9 mouse cellular contexts compared by ENCODE assay signal in genomic region chr3:146277456-146277855, GRCm38 (mm10). TPM values are rescaled to one million over a fixed set of nuclear protein-coding genes. Genes with fewer than 3 reads are reported as not detected.
A peak's percentile ranks its signal among the peaks of the same experiment; 100 is the strongest.
DNase-seq lines count a peak whose midpoint lies in the region; ATAC-seq and TF ChIP-seq lines count a peak whose summit lies in the region.
"Had no signal": no experiment of that assay in that cellular context is flagged by ENCODE, and none has a peak within 500 bp of the region (broad histone marks: within the 10 kb centered on the region; RNA-seq: fewer than 3 reads in every experiment).

No protein-coding gene starts in this region.

- ATAC-seq in hindbrain, postnatal 0 days: no peak
- no peak for ATAC-seq in hindbrain, embryonic 13.5 days (ENCODE audit: low FRiP score)
- no peak for ATAC-seq in kidney, postnatal 0 days (replicated peaks; ENCODE audit: low FRiP score, low read depth)
- ATAC-seq in hindbrain, embryonic 16.5 days: no peak
- ATAC-seq in intestine, embryonic 16.5 days: no peak

- H3K4me2 ChIP-seq in hindbrain, postnatal 0 days (ENCODE audit: low read depth, low read length): no peak overlapping the region
- no peak overlapping the region for H3K4me2 ChIP-seq in hindbrain, embryonic 13.5 days
- no peak overlapping the region for H3K4me2 ChIP-seq in kidney, postnatal 0 days (ENCODE audit: low read length)
- H3K4me2 ChIP-seq in hindbrain, embryonic 16.5 days (ENCODE audit: low read length): no peak overlapping the region
- H3K4me2 ChIP-seq in intestine, embryonic 16.5 days (ENCODE audit: low read depth, low read length): no peak overlapping the region
- H3K4me2 ChIP-seq: limb, embryonic 12.5 days had no signal

- peak; percentile 20 for DNase-seq in hindbrain, postnatal 0 days (ENCODE audit: low spot score)
- DNase-seq in CD4-positive helper T cell, adult 2 months (ENCODE audit: low read depth, low spot score): peak; percentile 55
- peak; percentile 72 for DNase-seq in adrenal gland, postnatal 25 days
- no peak for DNase-seq in kidney, postnatal 0 days (ENCODE audit: low spot score)
- DNase-seq in lung, postnatal 4 days: peak; percentile 52 to 61

- peak; percentile 29; the same call in 1 of the 2 replicates for TF ChIP-seq CTCF in hindbrain, postnatal 0 days (IDR thresholded peaks at IDR 0.05; ENCODE audit: low read depth)
- peak; percentile 53 for TF ChIP-seq CTCF in kidney, postnatal 0 days (IDR thresholded peaks at IDR 0.05; ENCODE audit: low read depth)

- H3K9ac ChIP-seq in hindbrain, postnatal 0 days (replicated peaks; ENCODE audit: low read length): no peak overlapping the region
- no peak overlapping the region for H3K9ac ChIP-seq in hindbrain, embryonic 13.5 days
- no peak overlapping the region for H3K9ac ChIP-seq in kidney, postnatal 0 days (ENCODE audit: low read depth, low read length)
- H3K9ac ChIP-seq in hindbrain, embryonic 16.5 days (ENCODE audit: low read depth, low read length): no peak overlapping the region
- no peak overlapping the region for H3K9ac ChIP-seq in intestine, embryonic 16.5 days (ENCODE audit: low read depth, low read length)
- H3K9ac ChIP-seq: limb, embryonic 12.5 days had no signal

- no peaks in the 10 kb centered on the region for H3K4me1 ChIP-seq in hindbrain, postnatal 0 days (ENCODE audit: insufficient read depth, low read length)
- 0 out of 2 replicates have a peak, but pooled peaks cover 7% of the 10 kb centered on the region for H3K4me1 ChIP-seq in hindbrain, embryonic 13.5 days (replicated peaks)
- no peaks in the 10 kb centered on the region; the same call in 1 of the 2 replicates for H3K4me1 ChIP-seq in kidney, postnatal 0 days (replicated peaks; ENCODE audit: insufficient read depth, low read length)
- no peaks in the 10 kb centered on the region for H3K4me1 ChIP-seq in hindbrain, embryonic 16.5 days (ENCODE audit: control insufficient read depth, insufficient read depth, low read depth, low read length)
- peaks cover 5% of the 10 kb centered on the region; the same call in 1 of the 2 replicates for H3K4me1 ChIP-seq in intestine, embryonic 16.5 days (ENCODE audit: control insufficient read depth, insufficient read depth, low read length)

- no peaks in the 10 kb centered on the region for H3K9me3 ChIP-seq in hindbrain, postnatal 0 days (ENCODE audit: low read length)
- H3K9me3 ChIP-seq in hindbrain, embryonic 13.5 days: no peaks in the 10 kb centered on the region
- H3K9me3 ChIP-seq in kidney, postnatal 0 days (replicated peaks; ENCODE audit: low read length): no peaks in the 10 kb centered on the region
- H3K9me3 ChIP-seq in hindbrain, embryonic 16.5 days (ENCODE audit: control insufficient read depth, low read length): no peaks in the 10 kb centered on the region
- no peaks in the 10 kb centered on the region for H3K9me3 ChIP-seq in intestine, embryonic 16.5 days (ENCODE audit: control insufficient read depth, low read length)
- H3K9me3 ChIP-seq: limb, embryonic 12.5 days had no signal

- WGBS in hindbrain, postnatal 0 days: 80% methylated on average over 11 of the region's 11 CpGs
- 81% methylated on average over 11 of the region's 11 CpGs for WGBS in hindbrain, embryonic 13.5 days
- 76% methylated on average over 11 of the region's 11 CpGs for WGBS in kidney, postnatal 0 days
- WGBS in hindbrain, embryonic 16.5 days: 79% methylated on average over 11 of the region's 11 CpGs
- WGBS in intestine, embryonic 16.5 days: 80% methylated on average over 11 of the region's 11 CpGs

- H3K27ac ChIP-seq in hindbrain, postnatal 0 days: no peak overlapping the region
- H3K27ac ChIP-seq in hindbrain, embryonic 13.5 days: no peak overlapping the region
- H3K27ac ChIP-seq in kidney, postnatal 0 days: no peak overlapping the region
- H3K27ac ChIP-seq in hindbrain, embryonic 16.5 days (ENCODE audit: low read depth, low read length): no peak overlapping the region
- no peak overlapping the region for H3K27ac ChIP-seq in intestine, embryonic 16.5 days (ENCODE audit: low read length)
- H3K27ac ChIP-seq: limb, embryonic 12.5 days had no signal

- no peaks in the 10 kb centered on the region for H3K36me3 ChIP-seq in hindbrain, postnatal 0 days (ENCODE audit: insufficient read depth, low read length)
- no peaks in the 10 kb centered on the region for H3K36me3 ChIP-seq in hindbrain, embryonic 13.5 days
- no peaks in the 10 kb centered on the region for H3K36me3 ChIP-seq in kidney, postnatal 0 days (ENCODE audit: insufficient read depth, low read length)
- no peaks in the 10 kb centered on the region for H3K36me3 ChIP-seq in hindbrain, embryonic 16.5 days (ENCODE audit: control insufficient read depth, insufficient read depth, low read length)
- no peaks in the 10 kb centered on the region for H3K36me3 ChIP-seq in intestine, embryonic 16.5 days (ENCODE audit: control insufficient read depth, insufficient read depth, low read length)
- H3K36me3 ChIP-seq: limb, embryonic 12.5 days had no signal

- H3K4me3 ChIP-seq in hindbrain, postnatal 0 days (ENCODE audit: low read length): no peak overlapping the region
- H3K4me3 ChIP-seq in hindbrain, embryonic 13.5 days: no peak overlapping the region
- no peak overlapping the region for H3K4me3 ChIP-seq in kidney, postnatal 0 days (replicated peaks; ENCODE audit: low read depth, low read length)
- H3K4me3 ChIP-seq in hindbrain, embryonic 16.5 days (ENCODE audit: low read length): no peak overlapping the region
- no peak overlapping the region for H3K4me3 ChIP-seq in intestine, embryonic 16.5 days (ENCODE audit: low read length)
- H3K4me3 ChIP-seq: limb, embryonic 12.5 days had no signal

- H3K27me3 ChIP-seq in hindbrain, postnatal 0 days (ENCODE audit: insufficient read depth, low read length): no peaks in the 10 kb centered on the region
- no peaks in the 10 kb centered on the region for H3K27me3 ChIP-seq in hindbrain, embryonic 13.5 days
- no peaks in the 10 kb centered on the region for H3K27me3 ChIP-seq in kidney, postnatal 0 days (ENCODE audit: insufficient read depth, low read length)
- no peaks in the 10 kb centered on the region for H3K27me3 ChIP-seq in hindbrain, embryonic 16.5 days (replicated peaks; ENCODE audit: control insufficient read depth, insufficient read depth, low read length)
- H3K27me3 ChIP-seq in intestine, embryonic 16.5 days (replicated peaks; ENCODE audit: control insufficient read depth, insufficient read depth, low read length): no peaks in the 10 kb centered on the region
- H3K27me3 ChIP-seq: limb, embryonic 12.5 days had no signal

RNA-seq across cellular contexts. Expression of gene Lpar3, which starts 56.7 kb away (rescaled TPM):
- 0.58 and 0.90 TPM in 2 replicates for total RNA-seq in hindbrain, postnatal 0 days (2014; rRNA removed)
- 0.50 and 0.68 TPM in 2 replicates for polyA plus RNA-seq in hindbrain, postnatal 0 days (2015; fragmentation: Nextera tagmentation; extraction: Ambion mirVana)
- polyA plus RNA-seq in hindbrain, embryonic 13.5 days (2015; fragmentation: Nextera tagmentation; extraction: Ambion mirVana): 0.78 and 0.93 TPM in 2 replicates
- 0.38 and 0.39 TPM in 2 replicates for total RNA-seq in adrenal gland, postnatal 25 days (2021)
- 2.6 and 3.7 TPM in 2 replicates for polyA plus RNA-seq in kidney, postnatal 0 days (2015; fragmentation: Nextera tagmentation; extraction: Ambion mirVana)
- 0.34 and 0.42 TPM in 2 replicates for polyA plus RNA-seq in hindbrain, embryonic 16.5 days (2015; fragmentation: Nextera tagmentation; extraction: Ambion mirVana)
- 2.8 and 3.1 TPM in 2 replicates for polyA plus RNA-seq in intestine, embryonic 16.5 days (2015; fragmentation: Nextera tagmentation; extraction: Ambion mirVana)
